Comparison of ENCODE assay signal across 8 mouse cellular contexts in genomic region chr15:78801971-78802741, GRCm38 (mm10). TPM values are rescaled to one million over a fixed set of nuclear protein-coding genes. Genes with fewer than 3 reads are reported as not detected.
DNase-seq lines count a peak whose midpoint lies in the region; ATAC-seq and TF ChIP-seq lines count a peak whose summit lies in the region.

No protein-coding gene starts in this region.

- no peak for TF ChIP-seq CTCF in left cerebral cortex, adult 2 months (IDR thresholded peaks at IDR 0.05)
- peak; percentile 45 for TF ChIP-seq CTCF in intestine, postnatal 0 days (IDR thresholded peaks at IDR 0.05; ENCODE audit: low read depth)
- peak; percentile 32; the same call in 1 of the 2 replicates for TF ChIP-seq CTCF in stomach, postnatal 0 days (IDR thresholded peaks at IDR 0.05; ENCODE audit: low read depth)

- H3K27ac ChIP-seq in left cerebral cortex, adult 2 months, result peak overlapping the region; percentile 76
- H3K27ac ChIP-seq in forebrain, embryonic 14.5 days (ENCODE audit: low read depth, low read length), result 0 out of 2 replicates have a peak overlapping the region, but pooled peaks have one; percentile 9
- peak overlapping the region; percentile 78 for H3K27ac ChIP-seq in intestine, postnatal 0 days (ENCODE audit: low read depth, low read length)
- H3K27ac ChIP-seq in stomach, postnatal 0 days (replicated peaks), result peak overlapping the region; percentile 83

- H3K4me2 ChIP-seq in forebrain, embryonic 14.5 days (ENCODE audit: low read length), result peak overlapping the region; percentile 79
- H3K4me2 ChIP-seq in intestine, postnatal 0 days (replicated peaks; ENCODE audit: low read depth), result peak overlapping the region; percentile 94
- H3K4me2 ChIP-seq in stomach, postnatal 0 days (replicated peaks; ENCODE audit: low read depth), result peak overlapping the region; percentile 94

- DNase-seq in left cerebral cortex, adult 2 months (ENCODE audit: extremely low spot score in 1 of 2, low spot score in 2 of 2), result no peak
- no peak for DNase-seq in left cerebral cortex, postnatal 25 days (ENCODE audit: low spot score in 2 of 2)
- DNase-seq in forebrain, embryonic 14.5 days (ENCODE audit: low spot score), result no peak
- DNase-seq in lung, postnatal 25 days (ENCODE audit: low spot score), result peak; percentile 38
- peak; percentile 54 for DNase-seq in stomach, postnatal 0 days (ENCODE audit: low spot score)
- DNase-seq in layer of hippocampus, adult 8-10 months (ENCODE audit: low spot score in 2 of 2), result no peak
- DNase-seq in left cerebral cortex, adult 11 months (ENCODE audit: low spot score), result no peak

- intact Hi-C loops in left cerebral cortex, adult 2 months (cut with DNase I), result no loop called here
- intact Hi-C loops in left cerebral cortex, postnatal 25 days (cut with DNase I), result no loop called here

- WGBS in forebrain, embryonic 14.5 days, result 4% methylated on average over 63 of the region's 67 CpGs
- 3% methylated on average over 55 of the region's 67 CpGs for WGBS in intestine, postnatal 0 days
- WGBS in stomach, postnatal 0 days, result 4% methylated on average over 61 of the region's 67 CpGs

- H3K4me1 ChIP-seq in forebrain, embryonic 14.5 days (ENCODE audit: control insufficient read depth, insufficient read depth, low read length), result peaks cover 9% of the 10 kb centered on the region; the same call in 1 of the 2 replicates
- peaks cover 10% of the 10 kb centered on the region for H3K4me1 ChIP-seq in intestine, postnatal 0 days (replicated peaks; ENCODE audit: control insufficient read depth, insufficient read depth, low read length)
- H3K4me1 ChIP-seq in stomach, postnatal 0 days (replicated peaks; ENCODE audit: control insufficient read depth, insufficient read depth), result peaks cover 3% of the 10 kb centered on the region; the same call in 1 of the 2 replicates

- H3K27me3 ChIP-seq in forebrain, embryonic 14.5 days (replicated peaks; ENCODE audit: control insufficient read depth, insufficient read depth, low read length), result peaks cover 28% of the 10 kb centered on the region
- no peaks in the 10 kb centered on the region; the same call in 1 of the 2 replicates for H3K27me3 ChIP-seq in intestine, postnatal 0 days (replicated peaks; ENCODE audit: control insufficient read depth, insufficient read depth, low read length)
- H3K27me3 ChIP-seq in stomach, postnatal 0 days (ENCODE audit: control insufficient read depth, insufficient read depth, low read length), result no peaks in the 10 kb centered on the region

- H3K9me3 ChIP-seq in forebrain, embryonic 14.5 days (replicated peaks; ENCODE audit: control insufficient read depth, low read length), result no peaks in the 10 kb centered on the region
- H3K9me3 ChIP-seq in intestine, postnatal 0 days (ENCODE audit: control insufficient read depth), result no peaks in the 10 kb centered on the region
- H3K9me3 ChIP-seq in stomach, postnatal 0 days (ENCODE audit: control insufficient read depth, low read length), result no peaks in the 10 kb centered on the region

- peak; percentile 30 for ATAC-seq in forebrain, embryonic 14.5 days
- peak; percentile 13; the same call in 1 of the 2 replicates for ATAC-seq in intestine, postnatal 0 days
- ATAC-seq in stomach, postnatal 0 days (ENCODE audit: low FRiP score, low TSS enrichment), result peak; percentile 24

- H3K9ac ChIP-seq in forebrain, embryonic 14.5 days (ENCODE audit: low read length), result peak overlapping the region; percentile 61
- H3K9ac ChIP-seq in intestine, postnatal 0 days (ENCODE audit: low read depth, low read length), result peak overlapping the region; percentile 78
- H3K9ac ChIP-seq in stomach, postnatal 0 days (ENCODE audit: low read length), result peak overlapping the region; percentile 71

- H3K4me3 ChIP-seq in left cerebral cortex, adult 2 months, result peak overlapping the region; percentile 56
- H3K4me3 ChIP-seq in forebrain, embryonic 14.5 days (ENCODE audit: low read depth, low read length), result peak overlapping the region; percentile 44
- H3K4me3 ChIP-seq in intestine, postnatal 0 days (ENCODE audit: low read depth, low read length), result peak overlapping the region; percentile 56
- H3K4me3 ChIP-seq in stomach, postnatal 0 days (ENCODE audit: low read depth, low read length), result peak overlapping the region; percentile 67

- TF ChIP-seq EP300 in stomach, postnatal 0 days (optimal IDR thresholded peaks at IDR 0.05), result no peak

- H3K36me3 ChIP-seq in forebrain, embryonic 14.5 days (ENCODE audit: control insufficient read depth, insufficient read depth, low read length), result no peaks in the 10 kb centered on the region
- H3K36me3 ChIP-seq in intestine, postnatal 0 days (ENCODE audit: control insufficient read depth, insufficient read depth), result 0 out of 2 replicates have a peak, but pooled peaks cover 5% of the 10 kb centered on the region
- H3K36me3 ChIP-seq in stomach, postnatal 0 days (ENCODE audit: control insufficient read depth, insufficient read depth, low read length), result 0 out of 2 replicates have a peak, but pooled peaks cover 2% of the 10 kb centered on the region

RNA-seq across cellular contexts. Expression of gene Card10, which starts 0.7 kb away (rescaled TPM):
- total RNA-seq in left cerebral cortex, adult 2 months (2021), result 1 to 10 TPM; 4.8 TPM
- 1 to 10 TPM; 3.9 to 4.2 TPM for total RNA-seq in left cerebral cortex, postnatal 25 days (2021)
- 1.1 and 1.4 TPM in 2 replicates for polyA plus RNA-seq in forebrain, embryonic 14.5 days (2014; fragmentation: Nextera tagmentation; extraction: Ambion mirVana)
- polyA plus RNA-seq in intestine, postnatal 0 days (2015; fragmentation: Nextera tagmentation; extraction: Ambion mirVana), result 3.2 and 3.9 TPM in 2 replicates
- 2.4 and 2.8 TPM in 2 replicates for polyA plus RNA-seq in stomach, postnatal 0 days (2015; fragmentation: Nextera tagmentation; extraction: Ambion mirVana)
- 1 to 10 TPM; 6.6 to 8.2 (median 6.9) TPM for total RNA-seq in layer of hippocampus, adult 8-10 months (2022)

RNA-seq across cellular contexts. Expression of gene Mfng, which starts 28.9 kb away (rescaled TPM):
- total RNA-seq in left cerebral cortex, adult 2 months (2021), result 1 to 10 TPM; 5.0 to 6.2 TPM
- total RNA-seq in left cerebral cortex, postnatal 25 days (2021), result 1 to 10 TPM; 6.0 to 6.1 TPM
- 48.2 and 51.5 TPM in 2 replicates for polyA plus RNA-seq in forebrain, embryonic 14.5 days (2014; fragmentation: Nextera tagmentation; extraction: Ambion mirVana)
- 7.2 and 7.6 TPM in 2 replicates for polyA plus RNA-seq in intestine, postnatal 0 days (2015; fragmentation: Nextera tagmentation; extraction: Ambion mirVana)
- 5.6 and 7.2 TPM in 2 replicates for polyA plus RNA-seq in stomach, postnatal 0 days (2015; fragmentation: Nextera tagmentation; extraction: Ambion mirVana)
- 10 to 100 TPM in 1 of 4 experiments, 1 to 10 TPM in 3; 6.5 to 11.2 (median 8.1) TPM for total RNA-seq in layer of hippocampus, adult 8-10 months (2022)

RNA-seq across cellular contexts. Expression of gene Cdc42ep1, which starts 40.3 kb away (rescaled TPM):
- total RNA-seq in left cerebral cortex, adult 2 months (2021), result 10 to 100 TPM; 10.6 to 13.1 TPM
- 10 to 100 TPM; 11.9 to 13.2 TPM for total RNA-seq in left cerebral cortex, postnatal 25 days (2021)
- 5.1 and 8.0 TPM in 2 replicates for polyA plus RNA-seq in forebrain, embryonic 14.5 days (2014; fragmentation: Nextera tagmentation; extraction: Ambion mirVana)
- polyA plus RNA-seq in intestine, postnatal 0 days (2015; fragmentation: Nextera tagmentation; extraction: Ambion mirVana), result 16.8 and 17.0 TPM in 2 replicates
- polyA plus RNA-seq in stomach, postnatal 0 days (2015; fragmentation: Nextera tagmentation; extraction: Ambion mirVana), result 37.7 and 45.4 TPM in 2 replicates
- total RNA-seq in layer of hippocampus, adult 8-10 months (2022), result 10 to 100 TPM; 14.5 to 18.7 (median 16.2) TPM

RNA-seq across cellular contexts. Expression of gene Lgals2, which starts 53.2 kb away (rescaled TPM):
- not detected for total RNA-seq in left cerebral cortex, adult 2 months (2021)
- total RNA-seq in left cerebral cortex, postnatal 25 days (2021), result not detected
- polyA plus RNA-seq in forebrain, embryonic 14.5 days (2014; fragmentation: Nextera tagmentation; extraction: Ambion mirVana), result not detected in 2 replicates
- 787 and 833 TPM in 2 replicates for polyA plus RNA-seq in intestine, postnatal 0 days (2015; fragmentation: Nextera tagmentation; extraction: Ambion mirVana)
- polyA plus RNA-seq in stomach, postnatal 0 days (2015; fragmentation: Nextera tagmentation; extraction: Ambion mirVana), result 39.4 and 39.5 TPM in 2 replicates
- total RNA-seq in layer of hippocampus, adult 8-10 months (2022), result not detected

Comparison
In these comparisons a context has a peak if more than half of its experiments do, and no peak if none do; other contexts are left out.
1. DNase-seq: peak in lung, postnatal 25 days (single experiment) and stomach, postnatal 0 days (single experiment); none in left cerebral cortex, adult 2 months (0 of 2), left cerebral cortex, postnatal 25 days (0 of 2), forebrain, embryonic 14.5 days (single experiment), layer of hippocampus, adult 8-10 months (0 of 2) and left cerebral cortex, adult 11 months (single experiment).
2. H3K27ac ChIP-seq: peak in every context shown above with its lines; median percentile 83 in stomach, postnatal 0 days; 78 in intestine, postnatal 0 days; 76 in left cerebral cortex, adult 2 months; 9 in forebrain, embryonic 14.5 days.
3. Peak in every context shown above with its lines, with median percentiles within 50 percentile points of each other: H3K4me3 ChIP-seq, ATAC-seq, H3K4me2 ChIP-seq and H3K9ac ChIP-seq.